Mouse (Mus musculus) cortical plate, adult 2 months (tissue): ENCODE measurements around the gene Irf2.

ENCODE experiments used
- CTCF ChIP-seq: fragments of 200-500 bp; IDR thresholded peaks from 2 replicates; pipeline ENCODE4 v1.5.1; 2011; ENCODE audit warnings: mild to moderate bottlenecking, control low read depth, low read length; ENCODE audit not compliant: insufficient read depth; ENCODE audit errors: extremely low read depth
- POLR2A ChIP-seq: fragments of 200-500 bp; IDR thresholded peaks from 2 replicates; pipeline ENCODE4 v1.6.1; 2011; ENCODE audit warnings: mild to moderate bottlenecking, low read length, control low read depth; ENCODE audit not compliant: insufficient read depth; ENCODE audit errors: extremely low read depth

DNA sequence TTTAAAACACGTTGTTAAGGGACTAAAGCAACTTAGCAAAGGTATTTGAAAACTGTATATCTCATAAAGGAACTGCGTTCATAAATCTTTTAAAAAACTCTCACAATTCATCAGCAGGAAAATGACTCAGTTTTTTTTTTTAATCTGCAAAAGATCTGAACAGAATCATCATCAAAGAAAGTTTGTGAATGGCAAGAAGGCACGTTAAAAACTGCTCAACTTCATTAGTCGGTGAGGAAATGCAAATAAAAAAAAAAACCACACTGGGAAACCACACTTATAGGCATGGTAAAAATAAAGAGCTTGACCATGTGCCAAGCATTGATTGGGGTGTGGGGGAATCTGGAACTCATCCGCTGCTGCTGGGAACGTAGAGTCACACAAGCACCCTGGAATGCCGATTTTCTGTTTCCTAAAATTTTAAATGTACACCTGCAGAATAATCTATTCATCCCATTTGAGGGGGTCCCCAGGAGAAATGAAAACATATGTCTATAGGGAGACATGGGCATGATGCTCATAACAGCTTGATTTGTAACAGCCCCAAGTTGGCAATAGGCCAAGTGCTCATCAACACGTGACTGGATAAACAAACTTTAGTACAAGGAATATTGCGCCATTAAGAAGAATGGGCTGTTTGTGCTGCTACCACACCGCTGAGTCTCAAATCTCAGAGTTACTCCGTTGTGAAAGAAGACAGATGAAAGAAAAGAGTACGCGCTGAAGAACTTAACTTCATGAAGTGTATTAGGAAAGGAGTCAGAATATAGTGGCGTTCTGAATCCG, 43.1 kb upstream of the Irf2 start:
- no peak for TF ChIP-seq CTCF
- no peak for TF ChIP-seq POLR2A
